ENCODE assay signal across 11 mouse cellular contexts in the genomic region with DNA sequence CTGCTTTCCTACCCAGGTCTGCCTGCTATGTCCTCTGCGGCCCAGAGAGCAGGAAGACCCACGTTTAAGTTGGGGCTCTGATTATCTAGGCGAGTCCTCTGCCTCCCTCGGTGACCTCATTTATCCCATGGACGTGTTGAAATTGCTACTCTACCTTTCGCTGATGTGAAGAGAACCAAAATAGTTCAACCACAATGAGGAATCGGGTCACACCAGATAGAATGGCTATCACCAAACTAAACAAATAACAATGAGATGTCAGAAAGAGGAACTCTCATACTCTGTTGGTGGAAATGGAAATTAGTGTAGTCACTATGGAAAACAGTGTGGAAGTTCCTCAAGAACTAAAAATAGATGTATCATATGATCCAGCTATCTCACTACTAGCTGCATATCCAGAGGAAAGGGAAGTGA. TPM values are rescaled to one million over a fixed set of nuclear protein-coding genes. Genes with fewer than 3 reads are reported as not detected.
A peak's percentile ranks its signal among the peaks of the same experiment; 100 is the strongest.
DNase-seq lines count a peak whose midpoint lies in the region; ATAC-seq and TF ChIP-seq lines count a peak whose summit lies in the region.
"Had no signal": no experiment of that assay in that cellular context is flagged by ENCODE, and none has a peak within 500 bp of the region (broad histone marks: within the 10 kb centered on the region; RNA-seq: fewer than 3 reads in every experiment).

No protein-coding gene starts in this region.

- 12% methylated on average over 7 of the region's 7 CpGs for WGBS in heart, adult 2 months
- WGBS in spleen, adult 2 months: 7% methylated on average over 7 of the region's 7 CpGs
- WGBS in liver, embryonic 13.5 days (ENCODE audit: insufficient replicate concordance): 11% methylated on average over 7 of the region's 7 CpGs
- 72% methylated on average over 7 of the region's 7 CpGs for WGBS in stomach, embryonic 16.5 days
- WGBS in midbrain, embryonic 16.5 days: 88% methylated on average over 7 of the region's 7 CpGs

- no peaks in the 10 kb centered on the region for H3K9me3 ChIP-seq in liver, embryonic 13.5 days (replicated peaks)
- H3K9me3 ChIP-seq in stomach, embryonic 16.5 days (replicated peaks; ENCODE audit: control insufficient read depth, low read length): no peaks in the 10 kb centered on the region
- no peaks in the 10 kb centered on the region for H3K9me3 ChIP-seq in midbrain, embryonic 16.5 days (replicated peaks; ENCODE audit: control insufficient read depth, low read length, poor library complexity, severe bottlenecking)

- peak overlapping the region; percentile 20; the same call in 1 of the 2 replicates for H3K4me2 ChIP-seq in liver, embryonic 13.5 days
- H3K4me2 ChIP-seq in stomach, embryonic 16.5 days (ENCODE audit: low read depth, low read length): no peak overlapping the region
- H3K4me2 ChIP-seq in midbrain, embryonic 16.5 days (ENCODE audit: low read length): no peak overlapping the region

- H3K4me3 ChIP-seq in heart, adult 2 months: no peak overlapping the region
- H3K4me3 ChIP-seq in spleen, adult 2 months (ENCODE audit: extremely low read depth, insufficient read depth, insufficient read length): no peak overlapping the region
- no peak overlapping the region for H3K4me3 ChIP-seq in liver, embryonic 13.5 days (replicated peaks)
- H3K4me3 ChIP-seq in stomach, embryonic 16.5 days (replicated peaks; ENCODE audit: low read length): no peak overlapping the region
- no peak overlapping the region for H3K4me3 ChIP-seq in midbrain, embryonic 16.5 days (ENCODE audit: low read depth, low read length)
- H3K4me3 ChIP-seq: erythroblast, embryonic 14.5 days had no signal

- peak overlapping the region; percentile 55 for H3K27ac ChIP-seq in heart, adult 2 months
- H3K27ac ChIP-seq in spleen, adult 2 months (ENCODE audit: insufficient read depth, low read length): peak overlapping the region; percentile 98
- peak overlapping the region; percentile 87 for H3K27ac ChIP-seq in liver, embryonic 13.5 days
- H3K27ac ChIP-seq in stomach, embryonic 16.5 days (ENCODE audit: low read length): peak overlapping the region; percentile 64
- no peak overlapping the region for H3K27ac ChIP-seq in midbrain, embryonic 16.5 days (ENCODE audit: low read length)
- H3K27ac ChIP-seq: hindbrain, postnatal 0 days had no signal

- no peaks in the 10 kb centered on the region for H3K79me2 ChIP-seq in heart, adult 2 months (replicated peaks; ENCODE audit: control insufficient read depth, insufficient read depth, low read length)

- H3K36me3 ChIP-seq in heart, adult 2 months (ENCODE audit: control insufficient read depth, insufficient read depth, low read length): no peaks in the 10 kb centered on the region
- H3K36me3 ChIP-seq in spleen, adult 2 months (ENCODE audit: control insufficient read depth, insufficient read depth, low read length): no peaks in the 10 kb centered on the region
- no peaks in the 10 kb centered on the region for H3K36me3 ChIP-seq in liver, embryonic 13.5 days
- no peaks in the 10 kb centered on the region for H3K36me3 ChIP-seq in stomach, embryonic 16.5 days (ENCODE audit: control insufficient read depth, insufficient read depth, low read length)
- H3K36me3 ChIP-seq in midbrain, embryonic 16.5 days (ENCODE audit: control insufficient read depth, insufficient read depth, low read length): no peaks in the 10 kb centered on the region

- H3K27me3 ChIP-seq in heart, adult 2 months (ENCODE audit: control insufficient read depth, insufficient read depth, low read length): no peaks in the 10 kb centered on the region
- H3K27me3 ChIP-seq in spleen, adult 2 months (ENCODE audit: control insufficient read depth, insufficient read depth, low read length): no peaks in the 10 kb centered on the region
- no peaks in the 10 kb centered on the region for H3K27me3 ChIP-seq in liver, embryonic 13.5 days
- H3K27me3 ChIP-seq in stomach, embryonic 16.5 days (ENCODE audit: control insufficient read depth, insufficient read depth, low read length): no peaks in the 10 kb centered on the region
- no peaks in the 10 kb centered on the region for H3K27me3 ChIP-seq in midbrain, embryonic 16.5 days (ENCODE audit: control insufficient read depth, insufficient read depth, low read depth, low read length)

- TF ChIP-seq CTCF in heart, adult 2 months (IDR thresholded peaks at IDR 0.05): no peak
- no peak for TF ChIP-seq CTCF in spleen, adult 2 months (IDR thresholded peaks at IDR 0.05; ENCODE audit: extremely low read depth, insufficient read depth, insufficient read length, insufficient replicate concordance)

- intact Hi-C loops in heart, adult 2 months (cut with DNase I): no loop called here
- intact Hi-C loops in heart, postnatal 25 days (cut with DNase I): no loop called here

- no peak for TF ChIP-seq EP300 in heart, adult 2 months (IDR thresholded peaks at IDR 0.05; ENCODE audit: insufficient read depth, low read depth, low read length)

- H3K9ac ChIP-seq in heart, adult 2 months (ENCODE audit: low read depth, low read length): no peak overlapping the region
- peak overlapping the region; percentile 53 for H3K9ac ChIP-seq in liver, embryonic 13.5 days
- H3K9ac ChIP-seq in stomach, embryonic 16.5 days (ENCODE audit: low read length): no peak overlapping the region
- no peak overlapping the region for H3K9ac ChIP-seq in midbrain, embryonic 16.5 days (ENCODE audit: low read depth, low read length)

- H3K4me1 ChIP-seq in heart, adult 2 months (ENCODE audit: control insufficient read depth, insufficient read depth, low read length): peaks cover 21% of the 10 kb centered on the region
- H3K4me1 ChIP-seq in spleen, adult 2 months (ENCODE audit: control insufficient read depth, insufficient read depth, insufficient read length): peaks cover 41% of the 10 kb centered on the region
- H3K4me1 ChIP-seq in liver, embryonic 13.5 days (replicated peaks): peaks cover 72% of the 10 kb centered on the region
- H3K4me1 ChIP-seq in stomach, embryonic 16.5 days (ENCODE audit: control insufficient read depth, insufficient read depth, low read length): peaks cover 17% of the 10 kb centered on the region
- no peaks in the 10 kb centered on the region for H3K4me1 ChIP-seq in midbrain, embryonic 16.5 days (ENCODE audit: control insufficient read depth, insufficient read depth, low read length)

- ATAC-seq in liver, embryonic 13.5 days (ENCODE audit: low read depth): no peak
- ATAC-seq in stomach, embryonic 16.5 days (ENCODE audit: insufficient read depth, low FRiP score): no peak
- ATAC-seq in midbrain, embryonic 16.5 days: no peak
- ATAC-seq in erythroblast, adult 5-6 weeks (replicated peaks; ENCODE audit: low FRiP score, poor library complexity, severe bottlenecking): no peak
- ATAC-seq: hindbrain, postnatal 0 days had no signal

- DNase-seq in heart, adult 2 months: no peak
- no peak for DNase-seq in heart, postnatal 25 days (ENCODE audit: low spot score)
- peak in 1 of 2 experiments; percentile 73 for DNase-seq in spleen, adult 2 months (ENCODE audit: low read depth in 1 of 2, low spot score in 2 of 2)
- no peak for DNase-seq in spleen, postnatal 4 days (ENCODE audit: low spot score in 2 of 2)
- DNase-seq in liver, embryonic 13.5 days: no peak
- DNase-seq: left cerebral cortex, postnatal 4 days had no signal

- no peak for TF ChIP-seq POLR2A in heart, adult 2 months (IDR thresholded peaks at IDR 0.05; ENCODE audit: insufficient read depth, low read depth, low read length)
- no peak for TF ChIP-seq POLR2A in spleen, adult 2 months (IDR thresholded peaks at IDR 0.05; ENCODE audit: low read depth, low read length)

RNA-seq across cellular contexts. Expression of gene Ankdd1a, which starts 22.1 kb away (rescaled TPM):
- total RNA-seq in heart, adult 2 months (2021): not detected
- not detected in 2 replicates for polyA plus RNA-seq in heart, adult 2 months (2012; rRNA removed)
- total RNA-seq in heart, postnatal 25 days (2021): not detected
- polyA plus RNA-seq in spleen, adult 2 months (2012; rRNA removed): 0.11 and 0.14 TPM in 2 replicates
- not detected in 2 replicates for polyA plus RNA-seq in liver, embryonic 13.5 days (2015; fragmentation: Nextera tagmentation; extraction: Ambion mirVana)
- 0.19 and 0.65 TPM in 2 replicates for polyA plus RNA-seq in stomach, embryonic 16.5 days (2015; fragmentation: Nextera tagmentation; extraction: Ambion mirVana)
- polyA plus RNA-seq in midbrain, embryonic 16.5 days (2015; fragmentation: Nextera tagmentation; extraction: Ambion mirVana): 1.1 and 1.8 TPM in 2 replicates
- total RNA-seq in erythroblast, adult 5-6 weeks (2015; ENCODE audit: low replicate concordance): not detected in 2 replicates
- not detected in 2 replicates for total RNA-seq in erythroblast, adult 5-6 weeks (2017; ENCODE audit: low replicate concordance)
- polyA plus RNA-seq: erythroblast, embryonic 14.5 days had no signal

RNA-seq across cellular contexts. Expression of gene Plekho2, which starts 37.7 kb away (rescaled TPM):
- total RNA-seq in heart, adult 2 months (2021): 10 to 100 TPM in 1 of 2 experiments, 1 to 10 TPM in 1; 9.9 to 11.1 TPM
- 16.5 and 18.8 TPM in 2 replicates for polyA plus RNA-seq in heart, adult 2 months (2012; rRNA removed)
- total RNA-seq in heart, postnatal 25 days (2021): 10 to 100 TPM; 12.9 to 13.2 TPM
- polyA plus RNA-seq in spleen, adult 2 months (2012; rRNA removed): 55.8 and 61.8 TPM in 2 replicates
- 24.2 and 31.6 TPM in 2 replicates for polyA plus RNA-seq in liver, embryonic 13.5 days (2015; fragmentation: Nextera tagmentation; extraction: Ambion mirVana)
- polyA plus RNA-seq in stomach, embryonic 16.5 days (2015; fragmentation: Nextera tagmentation; extraction: Ambion mirVana): 21.4 and 23.0 TPM in 2 replicates
- 3.1 and 3.8 TPM in 2 replicates for polyA plus RNA-seq in midbrain, embryonic 16.5 days (2015; fragmentation: Nextera tagmentation; extraction: Ambion mirVana)
- 22.3 and 23.4 TPM in 2 replicates for total RNA-seq in erythroblast, adult 5-6 weeks (2015; ENCODE audit: low replicate concordance)
- total RNA-seq in erythroblast, adult 5-6 weeks (2017; ENCODE audit: low replicate concordance): 25.3 and 39.0 TPM in 2 replicates

RNA-seq across cellular contexts. Expression of gene Pif1, which starts 44.8 kb away (rescaled TPM):
- not detected for total RNA-seq in heart, adult 2 months (2021)
- 0.18 and 0.23 TPM in 2 replicates for polyA plus RNA-seq in heart, adult 2 months (2012; rRNA removed)
- total RNA-seq in heart, postnatal 25 days (2021): not detected
- polyA plus RNA-seq in spleen, adult 2 months (2012; rRNA removed): 4.3 and 6.4 TPM in 2 replicates
- 11.0 and 13.8 TPM in 2 replicates for polyA plus RNA-seq in liver, embryonic 13.5 days (2015; fragmentation: Nextera tagmentation; extraction: Ambion mirVana)
- 12.2 and 12.7 TPM in 2 replicates for polyA plus RNA-seq in stomach, embryonic 16.5 days (2015; fragmentation: Nextera tagmentation; extraction: Ambion mirVana)
- polyA plus RNA-seq in midbrain, embryonic 16.5 days (2015; fragmentation: Nextera tagmentation; extraction: Ambion mirVana): 2.0 and 2.1 TPM in 2 replicates
- 2.9 and 6.9 TPM in 2 replicates for total RNA-seq in erythroblast, adult 5-6 weeks (2015; ENCODE audit: low replicate concordance)
- total RNA-seq in erythroblast, adult 5-6 weeks (2017; ENCODE audit: low replicate concordance): 6.5 and 19.7 TPM in 2 replicates
